Mouse (Mus musculus) MEL (cell line): ENCODE results near the gene Rfx1.

Source experiments
- BHLHE40 ChIP-seq: IDR thresholded peaks from 2 replicates; pipeline ENCODE4 v1.6.1; 2012; ENCODE audit warnings: low read depth, mild to moderate bottlenecking, inconsistent platforms, low read length, improper control_type of control experiment, borderline replicate concordance
- CTCF ChIP-seq, 3 experiments: IDR thresholded peaks in 2 of 3; conservative IDR thresholded peaks in 1 of 3; 2 replicates each; pipeline ENCODE4 v1.5.1; 2011 to 2012; ENCODE audit warnings: low read length in 3 of 3, low read depth in 2 of 3, mild to moderate bottlenecking in 2 of 3, improper control_type of control experiment in 1 of 3, inconsistent platforms in 1 of 3, mixed read lengths in 1 of 3, moderate library complexity in 1 of 3; ENCODE audit not compliant: control insufficient read depth in 1 of 3, insufficient read depth in 1 of 3, poor library complexity in 1 of 3, severe bottlenecking in 1 of 3
- EP300 ChIP-seq, 2 experiments: IDR thresholded peaks; 2 replicates each; pipeline ENCODE4 v1.6.1; 2011; ENCODE audit warnings: improper control_type of control experiment in 2 of 2, low read length in 2 of 2, low read depth in 1 of 2, mild to moderate bottlenecking in 1 of 2
- HCFC1 ChIP-seq: IDR thresholded peaks from 2 replicates; pipeline ENCODE4 v1.6.1; 2012; ENCODE audit warnings: low read depth, mild to moderate bottlenecking, inconsistent platforms, low read length, improper control_type of control experiment, moderate library complexity
- POLR2A ChIP-seq, 2 experiments: IDR thresholded peaks; 2 replicates each; pipeline ENCODE4 v1.6.1; 2011 to 2012; ENCODE audit warnings: low read length in 2 of 2, mild to moderate bottlenecking in 2 of 2, control low read depth in 1 of 2, improper control_type of control experiment in 1 of 2, low read depth in 1 of 2, moderate library complexity in 1 of 2; ENCODE audit not compliant: control insufficient read depth in 1 of 2, insufficient read depth in 1 of 2, poor library complexity in 1 of 2
- SMC3 ChIP-seq: IDR thresholded peaks from 2 replicates; pipeline ENCODE4 v1.6.1; 2011; ENCODE audit warnings: low read depth, low read length, improper control_type of control experiment
- USF1 ChIP-seq: IDR thresholded peaks from 2 replicates; pipeline ENCODE4 v1.6.1; 2014; ENCODE audit warnings: low read depth, mild to moderate bottlenecking, inconsistent platforms, low read length, improper control_type of control experiment, moderate library complexity
- ZMIZ1 ChIP-seq: IDR thresholded peaks from 2 replicates; pipeline ENCODE4 v1.6.1; 2012; ENCODE audit warnings: low read depth, mild to moderate bottlenecking, inconsistent platforms, low read length, improper control_type of control experiment, moderate library complexity

- TF ChIP-seq ZMIZ1 (no peak), POLR2A (IDR thresholded peaks at IDR 0.05; ENCODE audit: control insufficient read depth in 1 of 2, insufficient read depth in 1 of 2, low read depth in 1 of 2, low read length in 2 of 2, poor library complexity in 1 of 2) (no peak), HCFC1 (no peak), SMC3 (no peak), EP300 (IDR thresholded peaks at IDR 0.05; ENCODE audit: low read depth in 1 of 2, low read length in 2 of 2) (no peak), CTCF (IDR thresholded peaks at IDR 0.05 in 2 of 3, conservative IDR thresholded peaks at IDR 0.05 in 1 of 3; ENCODE audit: control insufficient read depth in 1 of 3, insufficient read depth in 1 of 3, low read depth in 2 of 3, low read length in 3 of 3, poor library complexity in 1 of 3, severe bottlenecking in 1 of 3) (no peak), BHLHE40 (no peak), USF1 (no peak)
These were observed 20.5 kb downstream of the Rfx1 start for GRCm38 (mm10) chr8:84087156-84087555.
